Mouse (Mus musculus): ENCODE measurements at regions not wholly inside any gene's neighbourhood (a gene's known extent, or its start where the extent isn't known, plus 50 kb on each side); places are given as distances from the start of the nearest gene placed in this dataset.

- Histone ChIP-seq H3K27ac (ENCODE audit: insufficient read depth, low read depth, low read length) (no peak overlapping the region), H3K4me3 (ENCODE audit: insufficient read depth, low read depth, low read length) (no peak overlapping the region), H3K4me1 (ENCODE audit: control insufficient read depth, insufficient read depth, low read length) (no peaks in the 10 kb centered on the region)
- WGBS: 58% methylated on average over 2 of the region's 2 CpGs
- TF ChIP-seq CTCF (IDR thresholded peaks at IDR 0.05; ENCODE audit: insufficient read depth, low read depth, low read length) (no peak), POLR2A (IDR thresholded peaks at IDR 0.05; ENCODE audit: insufficient read depth, low read depth, low read length) (no peak)
These were observed 78.4 kb upstream of the H2afz start for GRCm38 (mm10) chr3:137785871-137786270.

DNA sequence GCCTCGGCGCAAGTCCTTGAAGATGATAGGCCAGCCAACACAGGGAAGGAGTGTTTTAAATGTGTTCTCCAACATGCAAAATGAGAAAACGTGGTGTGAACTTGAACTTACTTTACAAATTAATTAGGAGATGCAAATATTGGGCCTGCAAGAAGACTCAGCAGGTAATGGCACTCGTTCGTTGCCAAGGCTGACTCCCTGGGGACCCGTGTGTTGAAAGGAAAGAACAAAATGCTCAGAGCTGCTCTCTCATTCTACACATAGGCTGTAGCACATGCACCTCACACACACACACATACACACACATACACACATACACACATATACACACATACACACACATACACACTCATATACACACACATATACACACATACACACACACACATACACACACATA is 74.6 kb upstream of the H2afz start:
- TF ChIP-seq CTCF (IDR thresholded peaks at IDR 0.05; ENCODE audit: insufficient read depth, low read depth, low read length) (no peak), POLR2A (IDR thresholded peaks at IDR 0.05; ENCODE audit: insufficient read depth, low read depth, low read length) (no peak)
- H3K4me1 ChIP-seq (ENCODE audit: control insufficient read depth, insufficient read depth, low read length): no peaks in the 10 kb centered on the region
- H3K27ac ChIP-seq (ENCODE audit: insufficient read depth, low read depth, low read length): no peak overlapping the region
- H3K4me3 ChIP-seq (ENCODE audit: insufficient read depth, low read depth, low read length): no peak overlapping the region
- WGBS: 69% methylated on average over 6 of the region's 6 CpGs

- no peak overlapping the region for H3K27ac ChIP-seq (ENCODE audit: insufficient read depth, low read depth, low read length)
- no peak overlapping the region for H3K4me3 ChIP-seq (ENCODE audit: insufficient read depth, low read depth, low read length)
- H3K4me1 ChIP-seq (ENCODE audit: control insufficient read depth, insufficient read depth, low read length): no peaks in the 10 kb centered on the region
- WGBS: 87% methylated on average over 7 of the region's 7 CpGs
- no peak for TF ChIP-seq CTCF (IDR thresholded peaks at IDR 0.05; ENCODE audit: insufficient read depth, low read depth, low read length)
- TF ChIP-seq POLR2A (IDR thresholded peaks at IDR 0.05; ENCODE audit: insufficient read depth, low read depth, low read length): no peak
These were observed 73.9 kb upstream of the H2afz start for GRCm38 (mm10) chr3:137790340-137790739.

- 78% methylated on average over 7 of the region's 7 CpGs for WGBS
These were observed 68.5 kb upstream of the H2afz start for GRCm38 (mm10) chr3:137795754-137796315.

GRCm38 (mm10) chr3:137798769-137799168 is 65.5 kb upstream of the H2afz start:
- Histone ChIP-seq H3K4me1 (ENCODE audit: control insufficient read depth, insufficient read depth, low read length) (no peaks in the 10 kb centered on the region), H3K4me3 (ENCODE audit: insufficient read depth, low read depth, low read length) (no peak overlapping the region), H3K27ac (ENCODE audit: insufficient read depth, low read depth, low read length) (no peak overlapping the region)
- TF ChIP-seq POLR2A (IDR thresholded peaks at IDR 0.05; ENCODE audit: insufficient read depth, low read depth, low read length): no peak
- no peak for TF ChIP-seq CTCF (IDR thresholded peaks at IDR 0.05; ENCODE audit: insufficient read depth, low read depth, low read length)
- WGBS: 87% methylated on average over 4 of the region's 4 CpGs

More at GRCm38 (mm10) chr3:137795754-137796315, 68.5 kb upstream of the H2afz start:
- no peak overlapping the region for H3K4me3 ChIP-seq (ENCODE audit: insufficient read depth, low read depth, low read length)
- TF ChIP-seq POLR2A (IDR thresholded peaks at IDR 0.05; ENCODE audit: insufficient read depth, low read depth, low read length) (no peak), CTCF (IDR thresholded peaks at IDR 0.05; ENCODE audit: insufficient read depth, low read depth, low read length) (no peak)
- no peaks in the 10 kb centered on the region for H3K4me1 ChIP-seq (ENCODE audit: control insufficient read depth, insufficient read depth, low read length)
- H3K27ac ChIP-seq (ENCODE audit: insufficient read depth, low read depth, low read length): no peak overlapping the region

DNA sequence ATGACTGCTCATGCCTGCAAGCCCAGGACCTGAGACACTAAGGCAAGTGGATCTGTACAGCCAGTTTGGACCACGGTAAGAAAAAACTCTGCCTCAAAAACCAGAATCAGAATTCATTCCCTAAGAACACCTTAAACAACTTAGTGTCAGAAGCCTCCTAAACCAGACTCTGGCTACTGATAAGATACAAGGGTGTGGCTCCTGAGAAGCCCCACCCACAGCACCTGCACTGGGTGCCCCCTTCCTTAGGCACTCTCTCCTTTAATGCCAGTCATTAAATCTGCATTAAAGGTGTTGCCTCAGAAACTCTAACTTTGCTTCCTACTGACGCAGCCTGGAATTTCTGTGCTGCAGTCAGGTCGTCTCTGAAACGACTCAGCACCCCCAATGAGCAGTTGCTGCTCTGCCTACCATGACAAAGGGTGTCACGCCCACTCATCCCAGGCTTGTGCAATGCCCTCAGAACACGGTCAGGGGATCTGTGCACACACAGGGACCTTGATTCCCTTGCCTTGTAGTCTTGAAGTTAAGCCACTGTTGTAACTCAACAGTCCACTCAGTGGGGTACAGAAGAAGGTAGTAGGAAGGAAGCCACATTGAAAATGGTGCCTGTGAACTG is 62.8 kb upstream of the H2afz start:
- Histone ChIP-seq H3K27ac (ENCODE audit: insufficient read depth, low read depth, low read length) (no peak overlapping the region), H3K4me3 (ENCODE audit: insufficient read depth, low read depth, low read length) (no peak overlapping the region), H3K4me1 (ENCODE audit: control insufficient read depth, insufficient read depth, low read length) (no peaks in the 10 kb centered on the region)
- TF ChIP-seq CTCF (IDR thresholded peaks at IDR 0.05; ENCODE audit: insufficient read depth, low read depth, low read length) (no peak), POLR2A (IDR thresholded peaks at IDR 0.05; ENCODE audit: insufficient read depth, low read depth, low read length) (no peak)
- whole genome bisulfite sequencing: 52% methylated on average over 6 of the region's 6 CpGs

GRCm38 (mm10) chr3:137807423-137807822 is 56.9 kb upstream of the H2afz start:
- Histone ChIP-seq H3K4me3 (ENCODE audit: insufficient read depth, low read depth, low read length) (no peak overlapping the region), H3K4me1 (ENCODE audit: control insufficient read depth, insufficient read depth, low read length) (no peaks in the 10 kb centered on the region), H3K27ac (ENCODE audit: insufficient read depth, low read depth, low read length) (no peak overlapping the region)
- TF ChIP-seq POLR2A (IDR thresholded peaks at IDR 0.05; ENCODE audit: insufficient read depth, low read depth, low read length) (no peak), CTCF (IDR thresholded peaks at IDR 0.05; ENCODE audit: insufficient read depth, low read depth, low read length) (no peak)
- 85% methylated on average over 1 of the region's 1 CpGs for WGBS

- no peak overlapping the region for H3K4me3 ChIP-seq (ENCODE audit: insufficient read depth, low read depth, low read length)
- TF ChIP-seq POLR2A (IDR thresholded peaks at IDR 0.05; ENCODE audit: insufficient read depth, low read depth, low read length) (no peak), CTCF (IDR thresholded peaks at IDR 0.05; ENCODE audit: insufficient read depth, low read depth, low read length) (no peak)
- 77% methylated on average over 5 of the region's 5 CpGs for WGBS
- H3K27ac ChIP-seq (ENCODE audit: insufficient read depth, low read depth, low read length): no peak overlapping the region
- H3K4me1 ChIP-seq (ENCODE audit: control insufficient read depth, insufficient read depth, low read length): no peaks in the 10 kb centered on the region
These were observed 56.2 kb upstream of the H2afz start for GRCm38 (mm10) chr3:137807913-137808684.

GRCm38 (mm10) chr3:137810123-137810522 is 54.2 kb upstream of the H2afz start:
- no peaks in the 10 kb centered on the region for H3K4me1 ChIP-seq (ENCODE audit: control insufficient read depth, insufficient read depth, low read length)
- 85% methylated on average over 3 of the region's 3 CpGs for WGBS
- no peak overlapping the region for H3K4me3 ChIP-seq (ENCODE audit: insufficient read depth, low read depth, low read length)
- H3K27ac ChIP-seq (ENCODE audit: insufficient read depth, low read depth, low read length): no peak overlapping the region
- no peak for TF ChIP-seq CTCF (IDR thresholded peaks at IDR 0.05; ENCODE audit: insufficient read depth, low read depth, low read length)
- TF ChIP-seq POLR2A (IDR thresholded peaks at IDR 0.05; ENCODE audit: insufficient read depth, low read depth, low read length): no peak
